Mouse (Mus musculus): ENCODE data around the gene Btbd35f5. TPM values are rescaled to one million over a fixed set of nuclear protein-coding genes. Genes with fewer than 3 reads are reported as not detected.
"Not testable (repeated sequence)": the region's sequence is repeated elsewhere in the genome, so short reads cannot be mapped to it uniquely, and the experiment has no call there.

Gene Btbd35f5
- polyA plus RNA-seq (2014; fragmentation: Nextera tagmentation; extraction: Ambion mirVana), result not detected in 2 replicates

DNA sequence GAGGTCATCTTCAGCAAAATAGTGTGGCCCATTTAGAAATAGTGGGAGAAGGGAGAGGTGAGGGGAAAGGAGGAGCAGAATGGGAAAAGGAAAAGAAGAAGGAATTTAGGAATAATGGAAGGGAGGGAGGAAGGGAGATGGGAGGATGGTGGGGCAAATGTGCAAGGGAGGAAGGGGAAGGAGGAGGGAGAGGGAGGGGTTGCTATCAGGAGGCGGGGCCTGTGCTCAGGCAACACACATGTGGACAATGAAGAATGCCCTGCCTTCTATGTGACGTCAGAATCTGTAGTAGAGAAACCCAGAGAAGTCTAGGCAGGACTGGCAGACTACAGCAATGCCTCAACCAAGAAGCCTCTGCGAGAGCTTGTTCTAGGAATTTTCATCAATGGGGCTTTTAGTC, at the start of gene Btbd35f5:
TSS of gene Btbd35f5 (plus strand) at position 301 of the 400 bp plus-strand sequence.
- not testable (repeated sequence) for H3K27ac ChIP-seq (ENCODE audit: low read depth, low read length); DNase-seq (ENCODE audit: low spot score); H3K9ac ChIP-seq (ENCODE audit: low read depth, low read length); H3K36me3 ChIP-seq (ENCODE audit: control insufficient read depth, insufficient read depth, low read length); H3K4me3 ChIP-seq (ENCODE audit: low read depth, low read length); H3K27me3 ChIP-seq (ENCODE audit: control insufficient read depth, insufficient read depth, low read length); H3K4me1 ChIP-seq (replicated peaks; ENCODE audit: control insufficient read depth, insufficient read depth, low read length); H3K9me3 ChIP-seq (ENCODE audit: control insufficient read depth, low read length); H3K4me2 ChIP-seq (replicated peaks; ENCODE audit: low read depth, low read length); ATAC-seq (ENCODE audit: low FRiP score)
- WGBS, result no CpG with 5 or more reads among the region's 3 CpGs

DNA sequence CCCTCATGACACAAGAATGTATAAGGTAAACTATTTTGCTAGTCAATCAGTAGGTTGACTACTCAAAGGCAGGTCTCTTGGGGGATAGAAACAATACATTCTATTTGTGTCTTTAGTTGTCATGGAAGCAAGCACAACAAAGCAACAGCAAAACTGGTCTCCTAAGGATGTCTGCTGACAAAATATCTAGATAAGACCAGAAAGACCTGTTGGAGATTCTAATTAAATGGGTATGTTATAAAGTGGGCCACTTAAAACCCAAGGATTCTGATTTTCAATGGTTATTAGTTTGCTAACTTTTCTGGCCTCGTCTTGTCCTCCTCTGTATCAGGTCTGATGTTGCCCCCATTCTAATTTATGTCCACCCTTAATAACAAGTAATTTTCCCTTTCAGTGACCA, 32.2 kb upstream of the Btbd35f5 start, which contains the start of gene Gm21789:
TSS of gene Gm21789 (plus strand) at position 301 of the 400 bp plus-strand sequence.
- H3K9me3 ChIP-seq (ENCODE audit: control insufficient read depth, low read length); H3K36me3 ChIP-seq (ENCODE audit: control insufficient read depth, insufficient read depth, low read length); H3K27me3 ChIP-seq (ENCODE audit: control insufficient read depth, insufficient read depth, low read length); H3K9ac ChIP-seq (ENCODE audit: low read depth, low read length); H3K27ac ChIP-seq (ENCODE audit: low read depth, low read length); H3K4me1 ChIP-seq (replicated peaks; ENCODE audit: control insufficient read depth, insufficient read depth, low read length); DNase-seq (ENCODE audit: low spot score); H3K4me2 ChIP-seq (replicated peaks; ENCODE audit: low read depth, low read length); H3K4me3 ChIP-seq (ENCODE audit: low read depth, low read length); ATAC-seq (ENCODE audit: low FRiP score): not testable (repeated sequence)
- WGBS, result no CpG with 5 or more reads among the region's 1 CpGs

Other genes starting within 250 kb of the Btbd35f5 start
- gene Btbd35f21, start 247.8 kb upstream of the Btbd35f5 start, polyA plus RNA-seq (2014; fragmentation: Nextera tagmentation; extraction: Ambion mirVana), result not detected in 2 replicates
- gene Btbd35f30, start 79.3 kb upstream of the Btbd35f5 start, polyA plus RNA-seq (2014; fragmentation: Nextera tagmentation; extraction: Ambion mirVana), result not detected in 2 replicates
- not detected in 2 replicates for gene Gm21789, start 32.1 kb upstream of the Btbd35f5 start, polyA plus RNA-seq (2014; fragmentation: Nextera tagmentation; extraction: Ambion mirVana)